13 mouse cellular contexts compared by ENCODE assay signal in the genomic region with DNA sequence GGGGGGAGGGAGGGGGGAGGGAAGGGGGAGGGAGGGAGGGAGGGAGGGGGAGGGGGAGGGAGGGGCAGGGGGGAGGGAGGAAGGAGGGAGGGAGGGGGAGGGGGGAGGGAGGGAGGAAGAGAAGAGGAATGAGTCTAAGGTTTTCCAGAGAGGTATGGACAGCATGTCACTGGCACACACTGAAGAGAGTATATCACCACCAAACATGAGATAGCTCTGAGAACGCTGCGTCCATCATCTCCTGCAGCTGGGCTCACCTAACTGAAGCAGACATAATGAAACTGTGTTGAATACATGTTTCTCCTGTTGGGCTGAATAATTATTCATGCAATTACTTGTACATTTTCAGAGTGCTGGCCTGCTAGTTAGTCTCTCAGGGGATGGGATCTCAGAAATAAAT.
DNase-seq lines count a peak whose midpoint lies in the region; ATAC-seq and TF ChIP-seq lines count a peak whose summit lies in the region.
"Had no signal": no experiment of that assay in that cellular context is flagged by ENCODE, and none has a peak within 500 bp of the region (broad histone marks: within the 10 kb centered on the region; RNA-seq: fewer than 3 reads in every experiment).

No protein-coding gene starts in this region.

- no peak overlapping the region for H3K9ac ChIP-seq in liver, adult 2 months (ENCODE audit: low read depth, low read length)
- H3K9ac ChIP-seq in liver, embryonic 11.5 days (ENCODE audit: low read depth, low read length): no peak overlapping the region
- no peak overlapping the region for H3K9ac ChIP-seq in midbrain, embryonic 13.5 days (replicated peaks)
- no peak overlapping the region for H3K9ac ChIP-seq in midbrain, postnatal 0 days (replicated peaks; ENCODE audit: low read length, poor library complexity, severe bottlenecking)
- no peak overlapping the region for H3K9ac ChIP-seq in hindbrain, postnatal 0 days (replicated peaks; ENCODE audit: low read length)
- no peak overlapping the region for H3K9ac ChIP-seq in midbrain, embryonic 16.5 days (ENCODE audit: low read depth, low read length)
- H3K9ac ChIP-seq: forebrain, embryonic 15.5 days had no signal

- H3K4me1 ChIP-seq in liver, adult 2 months (ENCODE audit: control insufficient read depth, insufficient read depth, low read length): peaks cover 4% of the 10 kb centered on the region; the same call in 1 of the 2 replicates
- H3K4me1 ChIP-seq in liver, embryonic 11.5 days (replicated peaks; ENCODE audit: control insufficient read depth, insufficient read depth, low read length): no peaks in the 10 kb centered on the region
- H3K4me1 ChIP-seq in midbrain, embryonic 13.5 days (replicated peaks): peaks cover 4% of the 10 kb centered on the region; the same call in 1 of the 2 replicates
- no peaks in the 10 kb centered on the region for H3K4me1 ChIP-seq in midbrain, postnatal 0 days (ENCODE audit: insufficient read depth, low read length)
- no peaks in the 10 kb centered on the region for H3K4me1 ChIP-seq in hindbrain, postnatal 0 days (ENCODE audit: insufficient read depth, low read length)
- peaks cover 2% of the 10 kb centered on the region; the same call in 1 of the 2 replicates for H3K4me1 ChIP-seq in midbrain, embryonic 16.5 days (ENCODE audit: control insufficient read depth, insufficient read depth, low read length)
- H3K4me1 ChIP-seq: heart, embryonic 10.5 days had no signal

- no peaks in the 10 kb centered on the region for H3K27me3 ChIP-seq in liver, adult 2 months (ENCODE audit: control insufficient read depth, insufficient read depth, low read length)
- H3K27me3 ChIP-seq in liver, embryonic 11.5 days (replicated peaks; ENCODE audit: control insufficient read depth, insufficient read depth, low read length): no peaks in the 10 kb centered on the region
- no peaks in the 10 kb centered on the region for H3K27me3 ChIP-seq in midbrain, embryonic 13.5 days
- H3K27me3 ChIP-seq in midbrain, postnatal 0 days (ENCODE audit: insufficient read depth, low read length): no peaks in the 10 kb centered on the region
- H3K27me3 ChIP-seq in hindbrain, postnatal 0 days (ENCODE audit: insufficient read depth, low read length): no peaks in the 10 kb centered on the region
- H3K27me3 ChIP-seq in midbrain, embryonic 16.5 days (ENCODE audit: control insufficient read depth, insufficient read depth, low read depth, low read length): no peaks in the 10 kb centered on the region
- H3K27me3 ChIP-seq: forebrain, embryonic 15.5 days had no signal

- TF ChIP-seq POLR2A in liver, adult 2 months (IDR thresholded peaks at IDR 0.05; ENCODE audit: extremely low read depth, insufficient read depth, low read length): no peak

- H3K36me3 ChIP-seq in liver, adult 2 months (ENCODE audit: control insufficient read depth, insufficient read depth, low read length): no peaks in the 10 kb centered on the region
- H3K36me3 ChIP-seq in liver, embryonic 11.5 days (ENCODE audit: control insufficient read depth, insufficient read depth, low read length): no peaks in the 10 kb centered on the region
- H3K36me3 ChIP-seq in midbrain, embryonic 13.5 days: no peaks in the 10 kb centered on the region
- H3K36me3 ChIP-seq in midbrain, postnatal 0 days (ENCODE audit: insufficient read depth, low read length): no peaks in the 10 kb centered on the region
- H3K36me3 ChIP-seq in hindbrain, postnatal 0 days (ENCODE audit: insufficient read depth, low read length): no peaks in the 10 kb centered on the region
- no peaks in the 10 kb centered on the region for H3K36me3 ChIP-seq in midbrain, embryonic 16.5 days (ENCODE audit: control insufficient read depth, insufficient read depth, low read length)
- H3K36me3 ChIP-seq: embryonic facial prominence, embryonic 10.5 days; forebrain, embryonic 15.5 days; heart, embryonic 10.5 days had no signal

- no peak for DNase-seq in liver, adult 2 months (ENCODE audit: extremely low read depth, low read depth, low spot score)
- DNase-seq in liver, embryonic 11.5 days (ENCODE audit: low spot score): no peak
- DNase-seq in midbrain, postnatal 0 days (ENCODE audit: low spot score): no peak
- DNase-seq in hindbrain, postnatal 0 days (ENCODE audit: low spot score): no peak
- no peak for DNase-seq in layer of hippocampus, adult 8-10 months (ENCODE audit: low spot score in 2 of 2)
- DNase-seq in lung, postnatal 25 days (ENCODE audit: low spot score): no peak
- DNase-seq: cerebellum, adult 2 months; heart, postnatal 4 days had no signal

- no peak overlapping the region for H3K4me2 ChIP-seq in liver, embryonic 11.5 days
- no peak overlapping the region for H3K4me2 ChIP-seq in midbrain, embryonic 13.5 days (replicated peaks)
- H3K4me2 ChIP-seq in midbrain, postnatal 0 days (ENCODE audit: low read depth, low read length, poor library complexity, severe bottlenecking): no peak overlapping the region
- H3K4me2 ChIP-seq in hindbrain, postnatal 0 days (ENCODE audit: low read depth, low read length): no peak overlapping the region
- no peak overlapping the region for H3K4me2 ChIP-seq in midbrain, embryonic 16.5 days (ENCODE audit: low read length)
- H3K4me2 ChIP-seq: forebrain, embryonic 15.5 days had no signal

- TF ChIP-seq CTCF in liver, adult 2 months (IDR thresholded peaks at IDR 0.05; ENCODE audit: low read depth, low read length): no peak
- no peak for TF ChIP-seq CTCF in midbrain, postnatal 0 days (IDR thresholded peaks at IDR 0.05)
- TF ChIP-seq CTCF in hindbrain, postnatal 0 days (IDR thresholded peaks at IDR 0.05; ENCODE audit: low read depth): no peak

- ATAC-seq in liver, embryonic 11.5 days (replicated peaks; ENCODE audit: low FRiP score): no peak
- peak; percentile 84 for ATAC-seq in midbrain, embryonic 13.5 days
- ATAC-seq in midbrain, postnatal 0 days (ENCODE audit: low FRiP score): no peak
- 0 out of 2 replicates have a peak, but pooled peaks have one; percentile 12 for ATAC-seq in hindbrain, postnatal 0 days
- ATAC-seq in midbrain, embryonic 16.5 days: peak; percentile 56; the same call in 1 of the 2 replicates
- ATAC-seq: forebrain, embryonic 15.5 days had no signal

- H3K27ac ChIP-seq in liver, adult 2 months (replicated peaks; ENCODE audit: insufficient read depth, low read depth, low read length): peak overlapping the region; percentile 64
- H3K27ac ChIP-seq in liver, embryonic 11.5 days (ENCODE audit: low read depth, low read length): no peak overlapping the region
- H3K27ac ChIP-seq in midbrain, embryonic 13.5 days: peak overlapping the region; percentile 47; the same call in 1 of the 2 replicates
- H3K27ac ChIP-seq in midbrain, postnatal 0 days (ENCODE audit: low read depth, low read length): no peak overlapping the region
- no peak overlapping the region for H3K27ac ChIP-seq in hindbrain, postnatal 0 days
- H3K27ac ChIP-seq in midbrain, embryonic 16.5 days (ENCODE audit: low read length): 0 out of 2 replicates have a peak overlapping the region, but pooled peaks have one; percentile 46
- H3K27ac ChIP-seq: embryonic facial prominence, embryonic 10.5 days; forebrain, embryonic 15.5 days; heart, embryonic 10.5 days had no signal

- H3K79me2 ChIP-seq in liver, adult 2 months (ENCODE audit: control insufficient read depth, insufficient read depth, low read length): no peaks in the 10 kb centered on the region

- WGBS in liver, adult 2 months: 17% methylated on average over 2 of the region's 2 CpGs
- WGBS in liver, embryonic 11.5 days: 76% methylated on average over 2 of the region's 2 CpGs
- 76% methylated on average over 2 of the region's 2 CpGs for WGBS in midbrain, embryonic 13.5 days
- 56% methylated on average over 2 of the region's 2 CpGs for WGBS in midbrain, postnatal 0 days
- 50% methylated on average over 2 of the region's 2 CpGs for WGBS in hindbrain, postnatal 0 days
- WGBS in midbrain, embryonic 16.5 days: 64% methylated on average over 2 of the region's 2 CpGs

- H3K4me3 ChIP-seq in liver, adult 2 months (ENCODE audit: insufficient read depth, low read depth, low read length): no peak overlapping the region
- H3K4me3 ChIP-seq in liver, embryonic 11.5 days (ENCODE audit: low read depth, low read length): no peak overlapping the region
- no peak overlapping the region for H3K4me3 ChIP-seq in midbrain, embryonic 13.5 days (replicated peaks)
- no peak overlapping the region for H3K4me3 ChIP-seq in midbrain, postnatal 0 days (ENCODE audit: low read depth, low read length)
- H3K4me3 ChIP-seq in hindbrain, postnatal 0 days (ENCODE audit: low read length): no peak overlapping the region
- no peak overlapping the region for H3K4me3 ChIP-seq in midbrain, embryonic 16.5 days (ENCODE audit: low read depth, low read length)
- H3K4me3 ChIP-seq: embryonic facial prominence, embryonic 10.5 days; forebrain, embryonic 15.5 days; heart, embryonic 10.5 days had no signal

- H3K9me3 ChIP-seq in liver, embryonic 11.5 days (ENCODE audit: control insufficient read depth, low read length): no peaks in the 10 kb centered on the region
- no peaks in the 10 kb centered on the region for H3K9me3 ChIP-seq in midbrain, embryonic 13.5 days
- no peaks in the 10 kb centered on the region for H3K9me3 ChIP-seq in midbrain, postnatal 0 days (ENCODE audit: low read length)
- no peaks in the 10 kb centered on the region for H3K9me3 ChIP-seq in hindbrain, postnatal 0 days (ENCODE audit: low read length)
- no peaks in the 10 kb centered on the region for H3K9me3 ChIP-seq in midbrain, embryonic 16.5 days (replicated peaks; ENCODE audit: control insufficient read depth, low read length, poor library complexity, severe bottlenecking)
- H3K9me3 ChIP-seq: embryonic facial prominence, embryonic 10.5 days; forebrain, embryonic 15.5 days; heart, embryonic 10.5 days had no signal

Comparison
In these comparisons a context has a peak if more than half of its experiments do, and no peak if none do; other contexts are left out.
1. H3K27ac ChIP-seq: peak in liver, adult 2 months (single experiment), midbrain, embryonic 13.5 days (single experiment) and midbrain, embryonic 16.5 days (single experiment); none in liver, embryonic 11.5 days (single experiment), midbrain, postnatal 0 days (single experiment) and hindbrain, postnatal 0 days (single experiment).
2. ATAC-seq: peak in midbrain, embryonic 13.5 days (single experiment), hindbrain, postnatal 0 days (single experiment) and midbrain, embryonic 16.5 days (single experiment); none in liver, embryonic 11.5 days (single experiment) and midbrain, postnatal 0 days (single experiment).